Mouse (Mus musculus) ES-E14 (cell line): ENCODE results near the gene Gm20403. TPM values are rescaled to one million over a fixed set of nuclear protein-coding genes. Genes with fewer than 3 reads are reported as not detected.
"Not testable (repeated sequence)": the region's sequence is repeated elsewhere in the genome, so short reads cannot be mapped to it uniquely, and the experiment has no call there.

Experiments
- DNase-seq: peaks from one replicate; pipeline ENCODE4 v3.0.0-alpha.2; 2013; ENCODE audit warnings: low read depth, low spot score
- H3K27ac ChIP-seq: 2 replicates; pipeline ENCODE4 v1.5.1; 2012; ENCODE audit warnings: low read depth, mild to moderate bottlenecking, low read length, moderate library complexity, mixed read lengths; ENCODE audit not compliant: poor library complexity, insufficient read depth, severe bottlenecking
- H3K36me3 ChIP-seq: 2 replicates; pipeline ENCODE4 v1.6.1; 2012; ENCODE audit warnings: mild to moderate bottlenecking, low read length, moderate library complexity, mixed read lengths; ENCODE audit not compliant: control insufficient read depth, poor library complexity, insufficient read depth, severe bottlenecking
- H3K4me1 ChIP-seq, 2 experiments: fragments of 150-350 bp in 1 of 2; sonication (generic) in 1 of 2; 2 replicates each; pipeline ENCODE4 v1.6.1; 2012; ENCODE audit warnings: low read length in 2 of 2, mild to moderate bottlenecking in 1 of 2, mixed read lengths in 1 of 2; ENCODE audit not compliant: control insufficient read depth in 2 of 2, insufficient read depth in 2 of 2, poor library complexity in 1 of 2
- H3K4me3 ChIP-seq, 2 experiments: fragments of 150-350 bp in 1 of 2; sonication (generic) in 1 of 2; 2 replicates each; pipeline ENCODE4 v1.5.1; 2012; ENCODE audit warnings: low read length in 2 of 2, low read depth in 1 of 2, mild to moderate bottlenecking in 1 of 2, mixed read lengths in 1 of 2; ENCODE audit not compliant: insufficient read depth in 1 of 2, poor library complexity in 1 of 2, severe bottlenecking in 1 of 2
- H3K9ac ChIP-seq: 2 replicates; pipeline ENCODE4 v1.6.1; 2012; ENCODE audit warnings: low read depth, mild to moderate bottlenecking, low read length, mixed read lengths; ENCODE audit not compliant: poor library complexity, insufficient read depth, severe bottlenecking
- H3K9me3 ChIP-seq: fragments of 150-350 bp; sonication (generic); 2 replicates; pipeline ENCODE4 v1.6.1; 2012; ENCODE audit warnings: low read depth, mild to moderate bottlenecking, low read length; ENCODE audit not compliant: control insufficient read depth, insufficient read depth
- CHD2 ChIP-seq: IDR thresholded peaks from 2 replicates; pipeline ENCODE4 v1.6.1; 2014; ENCODE audit warnings: mild to moderate bottlenecking, low read depth, low read length, inconsistent platforms
- HCFC1 ChIP-seq: IDR thresholded peaks from 2 replicates; pipeline ENCODE4 v1.6.1; 2012; ENCODE audit warnings: low read length, inconsistent platforms, borderline replicate concordance; ENCODE audit not compliant: insufficient read depth
- MAFK ChIP-seq: IDR thresholded peaks from 2 replicates; pipeline ENCODE4 v1.6.1; 2014; ENCODE audit warnings: mild to moderate bottlenecking, low read depth, low read length, inconsistent platforms; ENCODE audit not compliant: insufficient read depth
- ZC3H11A ChIP-seq: IDR thresholded peaks from 2 replicates; pipeline ENCODE4 v1.6.1; 2012; ENCODE audit warnings: low read depth, mild to moderate bottlenecking, inconsistent platforms, low read length, borderline replicate concordance
- ZNF384 ChIP-seq: IDR thresholded peaks from 2 replicates; pipeline ENCODE4 v1.6.1; 2012; ENCODE audit warnings: low read depth, low read length, inconsistent platforms
- in situ Hi-C, 2 experiments: fragments of 600-800 bp; cut with MboI; formaldehyde crosslinking; loops; one replicate each; pipeline ENCODE4 v1.15.1; 2025; ENCODE audit warnings: low sequenced_read_pairs in 2 of 2, inconsistent platforms in 1 of 2; ENCODE audit not compliant: unreplicated experiment in 2 of 2
- total RNA-seq: library from RNA; depleted of rRNA; stranded (reverse); fragments of 300-350 nt; gene quantifications from 2 replicates; pipeline ENCODE4 v1.2.3, GENCODE M21; 2012

Gm20403 gene
- total RNA-seq, 1 experiment = not detected

DNA sequence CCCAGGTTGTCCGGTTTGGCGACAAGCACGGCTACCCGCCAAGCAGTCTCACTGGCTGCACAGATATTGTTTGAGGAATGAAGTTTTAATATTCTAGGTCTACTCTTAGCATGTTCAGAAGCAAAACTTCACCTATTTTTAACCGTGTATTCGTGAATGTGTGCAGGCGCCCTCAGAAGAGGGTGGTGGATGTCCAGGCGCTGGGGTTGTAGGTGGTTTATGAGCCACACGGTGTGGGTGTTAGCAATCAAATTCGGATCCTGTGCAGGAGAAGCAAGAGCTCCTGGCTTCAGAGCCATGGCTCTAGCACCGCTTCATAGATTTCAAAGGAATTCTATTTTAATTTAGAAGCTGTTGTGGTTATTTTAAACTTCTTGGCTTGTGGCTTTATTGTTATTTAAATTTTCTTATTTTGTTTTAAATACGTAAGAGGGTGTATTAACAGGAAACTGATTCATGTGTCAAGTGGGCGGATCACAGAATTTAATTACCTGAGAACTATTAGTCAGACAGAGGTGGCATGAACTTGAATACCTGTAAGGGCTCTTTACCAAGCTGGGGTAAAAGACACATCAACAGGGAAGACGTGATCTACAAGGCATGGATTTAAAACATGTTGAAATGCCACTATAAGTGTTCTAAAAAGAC, 21.2 kb upstream of the Gm20403 start:
- no peak overlapping the region for H3K4me3 ChIP-seq
- no peak for TF ChIP-seq CHD2
- TF ChIP-seq MAFK = no peak
- TF ChIP-seq HCFC1 = no peak
- no peak for TF ChIP-seq ZNF384
- TF ChIP-seq ZC3H11A = no peak
- H3K9me3 ChIP-seq = no peaks in the 10 kb centered on the region
- no peak overlapping the region for H3K9ac ChIP-seq
- no peak overlapping the region for H3K27ac ChIP-seq
- in situ Hi-C loops = no loop called here
- DNase-seq = no peak
- no peaks in the 10 kb centered on the region for H3K36me3 ChIP-seq
- no peaks in the 10 kb centered on the region; a peak in 1 of 4 replicates for H3K4me1 ChIP-seq

DNA sequence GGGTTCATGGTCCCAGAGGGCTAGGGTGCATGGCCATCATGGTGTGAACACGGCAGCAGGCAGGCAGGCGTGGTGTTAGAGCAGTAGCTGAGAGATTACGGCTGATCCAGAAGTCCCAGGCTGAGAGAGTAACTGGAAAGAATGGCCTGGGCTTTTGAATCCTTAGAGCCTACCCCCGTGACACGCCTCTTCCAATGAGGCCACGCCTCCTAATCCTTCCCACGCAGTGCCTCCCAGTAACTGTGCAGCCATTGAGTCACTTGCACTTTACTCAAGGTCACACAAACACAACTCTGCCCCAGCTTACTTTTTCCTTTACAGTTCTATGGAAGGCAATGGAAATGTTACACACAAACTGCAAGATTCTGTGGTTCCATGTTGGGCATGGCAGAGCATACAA, 19.7 kb upstream of the Gm20403 start:
- TF ChIP-seq HCFC1 (no peak), ZC3H11A (no peak), CHD2 (no peak), ZNF384 (no peak), MAFK (no peak)
- Histone ChIP-seq H3K4me1 (no peaks in the 10 kb centered on the region; a peak in 1 of 4 replicates), H3K4me3 (no peak overlapping the region), H3K36me3 (no peaks in the 10 kb centered on the region), H3K27ac (no peak overlapping the region), H3K9me3 (no peaks in the 10 kb centered on the region), H3K9ac (no peak overlapping the region)
- in situ Hi-C loops = no loop called here
- DNase-seq = no peak

DNA sequence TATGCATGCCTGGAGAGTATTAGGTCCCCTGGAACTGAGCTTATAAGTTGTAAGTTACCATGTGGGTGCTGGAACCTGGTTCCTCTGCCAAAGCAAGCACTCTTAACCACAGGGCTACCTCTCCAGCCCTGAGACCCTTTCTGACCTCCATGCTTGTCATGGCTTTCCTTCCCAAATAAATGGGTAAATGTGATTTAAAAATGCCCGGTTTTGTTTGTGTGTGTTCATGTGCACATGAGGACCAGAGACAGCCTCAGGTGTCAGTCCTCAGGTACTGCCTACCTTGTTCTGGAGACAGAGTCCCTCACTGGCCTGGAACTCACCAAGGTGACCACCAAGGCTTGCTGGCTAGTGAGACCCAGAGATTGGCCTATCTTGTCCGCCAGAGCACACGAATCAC, 18.1 kb upstream of the Gm20403 start:
- Histone ChIP-seq H3K4me1 (no peaks in the 10 kb centered on the region; a peak in 1 of 4 replicates), H3K27ac (no peak overlapping the region), H3K9ac (no peak overlapping the region), H3K36me3 (no peaks in the 10 kb centered on the region), H3K9me3 (no peaks in the 10 kb centered on the region), H3K4me3 (no peak overlapping the region)
- no peak for DNase-seq
- in situ Hi-C loops = no loop called here
- no peak for TF ChIP-seq HCFC1
- no peak for TF ChIP-seq ZNF384
- TF ChIP-seq ZC3H11A = no peak
- no peak for TF ChIP-seq CHD2
- TF ChIP-seq MAFK = no peak

DNA sequence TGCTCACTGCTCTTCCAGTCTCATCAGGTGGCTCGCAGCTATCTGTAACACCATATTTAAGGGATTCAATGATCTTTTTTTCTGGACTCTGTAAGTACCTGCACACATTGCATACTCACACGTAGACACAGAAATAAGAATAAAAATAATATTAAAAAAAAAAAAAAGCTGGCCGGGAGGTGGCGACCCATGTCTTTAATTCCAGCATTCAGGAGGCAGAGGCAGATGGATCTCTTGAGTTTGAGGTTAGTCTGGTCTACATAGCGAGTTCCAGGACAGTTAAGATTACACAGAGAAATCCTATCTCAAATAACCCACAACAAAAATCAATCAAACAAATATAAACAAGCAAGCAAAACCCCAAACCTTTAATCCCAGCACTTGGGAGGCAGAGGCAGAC, 17.5 kb upstream of the Gm20403 start:
- H3K4me1 ChIP-seq = no peaks in the 10 kb centered on the region; a peak in 1 of 4 replicates
- TF ChIP-seq ZC3H11A = no peak
- no peak for TF ChIP-seq ZNF384
- TF ChIP-seq HCFC1 = no peak
- TF ChIP-seq MAFK = no peak
- no peak for TF ChIP-seq CHD2
- H3K4me3 ChIP-seq = no peak overlapping the region
- H3K9ac ChIP-seq = no peak overlapping the region
- no peak overlapping the region for H3K27ac ChIP-seq
- no peak for DNase-seq
- H3K36me3 ChIP-seq = no peaks in the 10 kb centered on the region
- H3K9me3 ChIP-seq = no peaks in the 10 kb centered on the region
- in situ Hi-C loops = no loop called here

DNA sequence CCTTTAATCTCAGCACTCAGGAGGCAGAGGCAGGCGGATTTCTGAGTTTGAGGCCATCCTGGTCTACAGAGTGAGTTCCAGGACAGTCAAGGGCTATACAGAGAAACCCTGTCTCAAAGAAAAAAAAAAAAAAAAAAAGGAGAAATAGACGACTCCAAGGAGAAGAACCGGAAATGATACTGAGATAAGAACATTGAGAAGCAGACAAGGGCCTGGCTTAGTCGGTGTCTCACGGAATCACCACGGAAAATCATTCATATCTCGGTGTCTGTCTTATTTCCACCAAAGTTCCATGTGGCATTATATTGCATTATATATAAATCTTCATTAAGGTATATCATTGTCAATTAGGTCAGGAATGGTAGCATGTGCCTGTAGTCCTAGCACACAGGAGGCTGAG, 16.2 kb upstream of the Gm20403 start:
- H3K4me3 ChIP-seq, H3K9me3 ChIP-seq, H3K9ac ChIP-seq, H3K4me1 ChIP-seq, in situ Hi-C loops, DNase-seq, H3K36me3 ChIP-seq, H3K27ac ChIP-seq: not testable (repeated sequence)
